Mouse (Mus musculus): ENCODE measurements around the gene Pdia2. TPM values are rescaled to one million over a fixed set of nuclear protein-coding genes. Genes with fewer than 3 reads are reported as not detected.

Gene Pdia2
- polyA plus RNA-seq, 1 experiment from 2014 or later: 16.3 TPM

DNA sequence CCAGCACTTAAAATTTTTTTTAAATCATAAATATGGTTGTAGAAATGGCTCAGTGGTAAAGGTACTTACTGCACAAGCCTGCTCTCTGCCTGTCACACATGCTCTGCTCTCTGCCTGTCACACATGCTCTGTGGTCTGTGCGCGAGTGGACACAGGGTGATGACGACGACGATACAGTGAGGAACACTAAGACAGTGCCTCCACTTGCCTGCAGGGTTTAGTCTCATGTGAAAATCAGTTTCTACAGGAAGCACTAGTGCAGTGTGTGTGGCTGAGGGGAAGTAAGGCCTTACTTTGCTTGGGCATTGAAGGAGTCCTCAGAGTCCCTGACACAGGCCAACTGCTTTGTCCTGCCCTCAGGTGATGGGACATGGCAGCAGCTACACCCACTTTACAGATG lies 30.9 kb upstream of the Pdia2 start:
- Histone ChIP-seq H3K4me1 (replicated peaks; ENCODE audit: control insufficient read depth, insufficient read depth, low read length) (0 out of 2 replicates have a peak, but pooled peaks cover 2% of the 10 kb centered on the region), H3K9me3 (ENCODE audit: control insufficient read depth) (no peaks in the 10 kb centered on the region), H3K4me3 (ENCODE audit: low read depth, low read length) (no peak overlapping the region), H3K4me2 (replicated peaks; ENCODE audit: low read depth) (no peak overlapping the region), H3K9ac (ENCODE audit: low read depth, low read length) (no peak overlapping the region), H3K27me3 (replicated peaks; ENCODE audit: control insufficient read depth, insufficient read depth, low read length) (no peaks in the 10 kb centered on the region), H3K36me3 (ENCODE audit: control insufficient read depth, insufficient read depth) (peaks cover 3% of the 10 kb centered on the region; the same call in 1 of the 2 replicates), H3K27ac (ENCODE audit: low read depth, low read length) (no peak overlapping the region)
- ATAC-seq: no peak
- no peak for TF ChIP-seq CTCF (IDR thresholded peaks at IDR 0.05; ENCODE audit: low read depth)
- WGBS: 96% methylated on average over 5 of the region's 5 CpGs

DNA sequence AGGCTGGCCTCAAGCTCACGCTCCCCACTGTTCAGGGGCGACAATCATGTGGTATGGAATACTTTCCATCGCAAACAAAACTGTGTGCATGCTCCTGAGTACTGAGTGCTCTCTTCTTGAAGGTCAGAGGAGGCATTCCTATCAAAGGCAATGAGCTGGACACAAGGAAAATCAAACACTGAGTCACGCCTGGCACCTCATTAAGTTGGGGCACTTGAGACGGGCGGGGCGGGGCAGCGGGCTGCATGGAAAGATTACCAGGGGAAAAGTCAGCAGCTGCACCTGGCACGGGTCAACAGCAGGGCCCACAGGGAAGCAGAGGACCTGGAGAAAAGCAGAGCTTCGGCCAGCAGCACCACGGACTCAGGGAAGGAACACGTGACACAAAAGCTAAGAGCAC lies 26.3 kb upstream of the Pdia2 start:
- TF ChIP-seq CTCF (IDR thresholded peaks at IDR 0.05; ENCODE audit: low read depth): no peak
- no peaks in the 10 kb centered on the region for H3K27me3 ChIP-seq (replicated peaks; ENCODE audit: control insufficient read depth, insufficient read depth, low read length)
- 0 out of 2 replicates have a peak, but pooled peaks cover 2% of the 10 kb centered on the region for H3K4me1 ChIP-seq (replicated peaks; ENCODE audit: control insufficient read depth, insufficient read depth, low read length)
- no peak overlapping the region for H3K9ac ChIP-seq (ENCODE audit: low read depth, low read length)
- 47% methylated on average over 12 of the region's 12 CpGs for WGBS
- no peak overlapping the region for H3K4me3 ChIP-seq (ENCODE audit: low read depth, low read length)
- no peak overlapping the region; the same call in 1 of the 2 replicates for H3K27ac ChIP-seq (ENCODE audit: low read depth, low read length)
- peak; percentile 77 for ATAC-seq
- H3K4me2 ChIP-seq (replicated peaks; ENCODE audit: low read depth): no peak overlapping the region; the same call in 1 of the 2 replicates
- no peaks in the 10 kb centered on the region for H3K9me3 ChIP-seq (ENCODE audit: control insufficient read depth)
- peaks cover 5% of the 10 kb centered on the region; the same call in 1 of the 2 replicates for H3K36me3 ChIP-seq (ENCODE audit: control insufficient read depth, insufficient read depth)

DNA sequence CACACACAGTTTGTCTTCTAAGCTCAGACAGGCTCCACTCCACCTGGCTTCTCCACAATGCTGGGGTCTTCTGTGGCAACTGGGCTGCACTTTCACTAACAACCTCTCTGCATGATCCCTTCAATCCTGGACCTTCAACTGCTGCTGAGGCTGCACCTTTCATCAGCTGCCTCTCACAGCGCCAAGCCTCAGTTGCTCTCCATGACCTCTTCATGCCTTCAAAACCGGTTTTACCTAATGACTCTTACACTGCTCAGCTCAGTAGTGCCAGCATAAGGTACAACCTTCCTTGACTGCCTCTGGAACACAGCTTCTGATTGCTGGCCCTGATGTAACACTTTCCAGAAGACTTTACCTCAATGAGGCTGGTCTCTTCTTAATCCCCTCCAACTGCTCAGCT lies 22.6 kb upstream of the Pdia2 start:
- H3K27me3 ChIP-seq (replicated peaks; ENCODE audit: control insufficient read depth, insufficient read depth, low read length): no peaks in the 10 kb centered on the region
- H3K27ac ChIP-seq (ENCODE audit: low read depth, low read length): no peak overlapping the region
- no peaks in the 10 kb centered on the region for H3K4me1 ChIP-seq (replicated peaks; ENCODE audit: control insufficient read depth, insufficient read depth, low read length)
- TF ChIP-seq CTCF (IDR thresholded peaks at IDR 0.05; ENCODE audit: low read depth): no peak
- peaks cover 26% of the 10 kb centered on the region for H3K36me3 ChIP-seq (ENCODE audit: control insufficient read depth, insufficient read depth)
- no peaks in the 10 kb centered on the region for H3K9me3 ChIP-seq (ENCODE audit: control insufficient read depth)
- 46% methylated on average over 2 of the region's 2 CpGs for WGBS
- no peak overlapping the region for H3K9ac ChIP-seq (ENCODE audit: low read depth, low read length)
- H3K4me2 ChIP-seq (replicated peaks; ENCODE audit: low read depth): no peak overlapping the region
- no peak overlapping the region for H3K4me3 ChIP-seq (ENCODE audit: low read depth, low read length)
- peak; percentile 37; the same call in 1 of the 2 replicates for ATAC-seq

- Histone ChIP-seq H3K4me2 (replicated peaks; ENCODE audit: low read depth) (no peak overlapping the region), H3K27ac (ENCODE audit: low read depth, low read length) (no peak overlapping the region), H3K4me3 (ENCODE audit: low read depth, low read length) (no peak overlapping the region), H3K27me3 (replicated peaks; ENCODE audit: control insufficient read depth, insufficient read depth, low read length) (no peaks in the 10 kb centered on the region), H3K9me3 (ENCODE audit: control insufficient read depth) (no peaks in the 10 kb centered on the region), H3K9ac (ENCODE audit: low read depth, low read length) (no peak overlapping the region), H3K36me3 (ENCODE audit: control insufficient read depth, insufficient read depth) (peaks cover 56% of the 10 kb centered on the region), H3K4me1 (replicated peaks; ENCODE audit: control insufficient read depth, insufficient read depth, low read length) (no peaks in the 10 kb centered on the region)
- TF ChIP-seq CTCF (IDR thresholded peaks at IDR 0.05; ENCODE audit: low read depth): no peak
- ATAC-seq: no peak
- WGBS: 86% methylated on average over 11 of the region's 11 CpGs
Observed at GRCm38 (mm10) chr17:26212681-26213080, 13.8 kb upstream of the Pdia2 start.

DNA sequence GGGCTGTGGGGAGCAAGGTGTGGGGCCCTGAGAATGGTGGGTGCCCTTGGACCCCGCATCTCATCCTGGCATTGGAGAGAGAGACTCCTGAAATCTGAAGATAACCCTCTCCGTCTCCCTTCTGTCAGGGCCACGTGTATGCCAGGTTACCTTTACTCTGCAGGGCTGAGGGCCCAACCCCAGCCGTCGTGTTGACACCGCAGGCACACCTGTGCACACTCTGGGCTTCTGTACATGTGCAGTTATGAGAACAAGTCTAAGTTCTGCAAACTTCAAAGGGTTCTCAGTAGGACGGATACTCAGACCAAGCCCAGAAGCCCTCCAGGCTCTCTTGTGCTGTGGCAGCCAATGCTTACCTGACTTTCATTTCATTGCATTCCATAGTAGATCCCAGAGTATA lies 13.4 kb upstream of the Pdia2 start:
- ATAC-seq: no peak
- Histone ChIP-seq H3K27ac (ENCODE audit: low read depth, low read length) (no peak overlapping the region), H3K36me3 (ENCODE audit: control insufficient read depth, insufficient read depth) (peaks cover 51% of the 10 kb centered on the region)

GRCm38 (mm10) chr17:26207686-26208085 lies 8.8 kb upstream of the Pdia2 start, which contains the start of gene Arhgdig:
Gene Arhgdig (minus strand): TSS chr17:26207786.
- Histone ChIP-seq H3K27me3 (replicated peaks; ENCODE audit: control insufficient read depth, insufficient read depth, low read length) (peaks cover 9% of the 10 kb centered on the region), H3K27ac (ENCODE audit: low read depth, low read length) (no peak within 1 kb of the TSS), H3K4me1 (replicated peaks; ENCODE audit: control insufficient read depth, insufficient read depth, low read length) (no peaks in the 10 kb centered on the region), H3K36me3 (ENCODE audit: control insufficient read depth, insufficient read depth) (peaks cover 6% of the 10 kb centered on the region; the same call in 1 of the 2 replicates), H3K9me3 (ENCODE audit: control insufficient read depth) (no peaks in the 10 kb centered on the region), H3K4me3 (ENCODE audit: low read depth, low read length) (no peak within 1 kb of the TSS), H3K9ac (ENCODE audit: low read depth, low read length) (no peak within 1 kb of the TSS), H3K4me2 (replicated peaks; ENCODE audit: low read depth) (no peak within 1 kb of the TSS)
- no peak for ATAC-seq
- no peak for TF ChIP-seq CTCF (IDR thresholded peaks at IDR 0.05; ENCODE audit: low read depth)
- WGBS: 87% methylated on average over 12 of the region's 12 CpGs

More for the DNA sequence above, 13.4 kb upstream of the Pdia2 start:
- no peak overlapping the region for H3K4me3 ChIP-seq (ENCODE audit: low read depth, low read length)
- no peaks in the 10 kb centered on the region for H3K9me3 ChIP-seq (ENCODE audit: control insufficient read depth)
- H3K9ac ChIP-seq (ENCODE audit: low read depth, low read length): no peak overlapping the region
- no peak for TF ChIP-seq CTCF (IDR thresholded peaks at IDR 0.05; ENCODE audit: low read depth)
- 84% methylated on average over 7 of the region's 7 CpGs for WGBS
- H3K4me1 ChIP-seq (replicated peaks; ENCODE audit: control insufficient read depth, insufficient read depth, low read length): no peaks in the 10 kb centered on the region
- H3K4me2 ChIP-seq (replicated peaks; ENCODE audit: low read depth): no peak overlapping the region
- no peaks in the 10 kb centered on the region for H3K27me3 ChIP-seq (replicated peaks; ENCODE audit: control insufficient read depth, insufficient read depth, low read length)

GRCm38 (mm10) chr17:26206392-26206791 lies 7.5 kb upstream of the Pdia2 start:
- H3K4me3 ChIP-seq (ENCODE audit: low read depth, low read length): no peak overlapping the region
- H3K27ac ChIP-seq (ENCODE audit: low read depth, low read length): no peak overlapping the region
- peaks cover 21% of the 10 kb centered on the region for H3K27me3 ChIP-seq (replicated peaks; ENCODE audit: control insufficient read depth, insufficient read depth, low read length)
- no peak for TF ChIP-seq CTCF (IDR thresholded peaks at IDR 0.05; ENCODE audit: low read depth)
- WGBS: 41% methylated on average over 1 of the region's 1 CpGs
- H3K36me3 ChIP-seq (ENCODE audit: control insufficient read depth, insufficient read depth): no peaks in the 10 kb centered on the region
- H3K9me3 ChIP-seq (ENCODE audit: control insufficient read depth): no peaks in the 10 kb centered on the region
- H3K4me2 ChIP-seq (replicated peaks; ENCODE audit: low read depth): no peak overlapping the region
- no peak overlapping the region for H3K9ac ChIP-seq (ENCODE audit: low read depth, low read length)
- ATAC-seq: no peak
- H3K4me1 ChIP-seq (replicated peaks; ENCODE audit: control insufficient read depth, insufficient read depth, low read length): no peaks in the 10 kb centered on the region

All from intestine, postnatal 0 days (tissue).